Mouse (Mus musculus) megakaryocyte, adult 5-6 weeks (primary cell): ENCODE results near the gene Adprhl2. TPM values are rescaled to one million over a fixed set of nuclear protein-coding genes. Genes with fewer than 3 reads are reported as not detected.

Experiments
- ATAC-seq: 2 replicates; pipeline ENCODE4 v1.8.0; 2016; ENCODE audit warnings: mild to moderate bottlenecking, inconsistent platforms; ENCODE audit not compliant: poor library complexity, severe bottlenecking
- total RNA-seq, 2 experiments: library from RNA; stranded (forward) in 1 of 2; stranded (reverse) in 1 of 2; fragments of 153-499, 151-499 nt in 1 of 2; fragments of 221-1000, 200-1000 nt in 1 of 2; gene quantifications; 2 replicates each; pipeline versions ENCODE4 v1.2.3 to v1.2.4; 2015 to 2017

Gene Adprhl2
- total RNA-seq, 2 experiments from 2014 or later = 8.2 to 21.7 TPM

DNA sequence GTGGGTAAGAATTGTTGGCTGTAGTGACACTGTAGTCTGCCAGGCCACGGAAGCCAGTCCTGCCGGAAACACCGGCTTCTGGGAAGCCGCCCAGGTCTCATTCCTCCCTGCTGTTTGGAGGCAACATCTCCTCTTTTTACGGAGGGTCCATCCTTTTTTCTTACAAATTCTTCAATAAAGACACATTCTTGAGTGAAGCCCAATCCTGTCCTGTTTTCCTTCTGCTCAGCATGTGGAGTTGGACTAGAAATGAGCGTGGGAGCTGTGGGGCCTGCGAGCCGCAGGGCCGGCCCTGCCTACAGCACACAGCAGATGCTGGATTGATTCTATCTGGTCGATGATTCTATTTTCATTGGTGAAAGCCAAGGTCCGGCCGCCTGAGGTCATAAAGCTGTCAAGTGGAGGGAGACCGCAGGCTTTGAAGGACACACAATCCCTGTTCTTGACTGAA, 45.8 kb downstream of the Adprhl2 start:
- no peak for ATAC-seq

DNA sequence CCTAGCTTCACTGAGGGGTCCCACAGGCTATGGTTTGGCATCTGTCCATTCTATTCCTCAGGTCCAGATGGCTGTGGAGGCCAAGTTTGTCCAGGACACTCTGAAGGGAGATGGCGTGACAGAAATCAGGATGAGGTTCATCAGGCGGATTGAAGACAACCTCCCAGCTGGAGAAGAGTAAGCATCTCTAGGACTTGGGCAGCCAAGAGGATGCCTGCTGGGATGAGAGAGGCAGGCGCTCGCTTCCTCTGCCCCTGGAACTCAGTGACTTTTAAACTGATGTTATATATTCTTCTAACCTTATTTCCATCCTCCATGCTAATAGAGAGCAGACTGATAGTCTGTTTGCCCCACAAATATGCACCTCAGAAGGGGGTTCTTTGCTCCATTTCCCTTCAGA, 46.4 kb downstream of the Adprhl2 start:
- no peak for ATAC-seq

DNA sequence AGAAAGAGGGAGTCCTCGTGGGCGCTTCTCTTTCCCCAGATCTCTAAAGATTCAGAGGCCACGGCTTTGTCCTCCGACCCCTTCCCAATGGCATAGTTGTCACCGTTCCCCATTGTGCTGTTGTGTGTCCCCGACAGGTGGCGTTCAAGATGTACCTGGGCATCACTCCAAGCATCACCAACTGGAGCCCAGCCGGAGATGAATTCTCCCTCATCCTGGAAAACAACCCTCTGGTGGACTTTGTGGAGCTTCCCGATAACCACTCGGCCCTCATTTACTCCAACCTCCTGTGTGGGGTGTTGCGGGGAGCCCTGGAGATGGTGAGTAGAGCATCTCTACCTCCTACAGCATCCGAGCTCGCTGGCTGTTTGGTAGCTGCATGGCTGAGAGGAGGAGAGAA, 47.8 kb downstream of the Adprhl2 start:
- no peak for ATAC-seq

DNA sequence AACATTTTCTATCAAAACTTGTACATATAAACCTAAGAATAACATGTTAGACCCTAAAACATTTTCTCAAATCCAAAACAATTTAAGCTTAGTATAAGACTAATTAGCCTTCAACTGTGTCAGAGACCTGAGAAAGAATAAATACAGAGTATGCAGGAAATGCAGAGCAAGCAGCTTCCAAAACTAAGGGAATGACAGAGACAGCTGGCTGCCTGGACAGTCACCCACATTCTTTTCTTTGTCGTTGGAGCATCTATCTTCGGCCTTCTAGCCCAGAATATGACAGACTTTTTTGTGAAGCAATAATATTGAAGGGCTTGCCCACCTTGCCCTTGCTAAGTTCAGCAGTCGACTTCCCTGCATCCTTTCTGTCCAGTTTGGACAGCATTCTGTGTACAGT, 52.2 kb downstream of the Adprhl2 start:
- ATAC-seq = no peak

Other genes starting within 250 kb of the Adprhl2 start
- 47.3 and 54.9 TPM in 2 replicates for gene Lsm10, start 225.1 kb downstream of the Adprhl2 start, total RNA-seq (2015)
- 19.3 and 21.7 TPM in 2 replicates for gene Lsm10, start 225.1 kb downstream of the Adprhl2 start, total RNA-seq (2017)
- 20.8 and 21.4 TPM in 2 replicates for gene Stk40, start 217.7 kb downstream of the Adprhl2 start, total RNA-seq (2015)
- gene Stk40, start 217.7 kb downstream of the Adprhl2 start, total RNA-seq (2017) = 22.5 and 32.8 TPM in 2 replicates
- 0.82 and 1.1 TPM in 2 replicates for gene Eva1b, start 174.0 kb downstream of the Adprhl2 start, total RNA-seq (2015)
- gene Eva1b, start 174.0 kb downstream of the Adprhl2 start, total RNA-seq (2017) = 0.24 and 1.3 TPM in 2 replicates
- gene Sh3d21, start 158.2 kb downstream of the Adprhl2 start, total RNA-seq (2015) = not detected in 2 replicates
- 0.12 TPM in 1 of 2 replicates, not detected in the other for gene Sh3d21, start 158.2 kb downstream of the Adprhl2 start, total RNA-seq (2017)
- 115 and 119 TPM in 2 replicates for gene Thrap3, start 118.9 kb downstream of the Adprhl2 start, total RNA-seq (2015)
- 248 and 291 TPM in 2 replicates for gene Thrap3, start 118.9 kb downstream of the Adprhl2 start, total RNA-seq (2017)
- 43.9 and 45.9 TPM in 2 replicates for gene Map7d1, start 65.4 kb downstream of the Adprhl2 start, total RNA-seq (2015)
- gene Map7d1, start 65.4 kb downstream of the Adprhl2 start, total RNA-seq (2017) = 60.7 and 71.3 TPM in 2 replicates
- 30.1 and 40.9 TPM in 2 replicates for gene Trappc3, start 59.4 kb downstream of the Adprhl2 start, total RNA-seq (2015)
- gene Trappc3, start 59.4 kb downstream of the Adprhl2 start, total RNA-seq (2017) = 56.3 and 58.6 TPM in 2 replicates
- not detected in 2 replicates for gene Col8a2, start 34.9 kb downstream of the Adprhl2 start, total RNA-seq (2015)
- not detected in 2 replicates for gene Col8a2, start 34.9 kb downstream of the Adprhl2 start, total RNA-seq (2017)
- gene Tekt2, start 4.0 kb upstream of the Adprhl2 start, total RNA-seq (2015) = 0.38 TPM in 1 of 2 replicates, not detected in the other
- not detected in 2 replicates for gene Tekt2, start 4.0 kb upstream of the Adprhl2 start, total RNA-seq (2017)
- 10.0 and 11.2 TPM in 2 replicates for gene Ago3, start 107.9 kb upstream of the Adprhl2 start, total RNA-seq (2015)
- gene Ago3, start 107.9 kb upstream of the Adprhl2 start, total RNA-seq (2017) = 6.1 and 8.4 TPM in 2 replicates
- 7.7 and 9.4 TPM in 2 replicates for gene Ago1, start 146.9 kb upstream of the Adprhl2 start, total RNA-seq (2015)
- gene Ago1, start 146.9 kb upstream of the Adprhl2 start, total RNA-seq (2017) = 10.7 and 11.4 TPM in 2 replicates
- 2.9 and 4.0 TPM in 2 replicates for gene Ago4, start 211.8 kb upstream of the Adprhl2 start, total RNA-seq (2015)
- 5.3 and 6.2 TPM in 2 replicates for gene Ago4, start 211.8 kb upstream of the Adprhl2 start, total RNA-seq (2017)
- 29.7 and 33.8 TPM in 2 replicates for gene Clspn, start 235.2 kb upstream of the Adprhl2 start, total RNA-seq (2015)
- gene Clspn, start 235.2 kb upstream of the Adprhl2 start, total RNA-seq (2017) = 82.6 and 84.1 TPM in 2 replicates